Mouse (Mus musculus) hindbrain, postnatal 0 days (tissue): ENCODE data around the gene Fam181a. TPM values are rescaled to one million over a fixed set of nuclear protein-coding genes. Genes with fewer than 3 reads are reported as not detected.

Experiments used
- ATAC-seq: fragments of 200-750 bp; cut with Nextera tagmentation; 2 replicates; pipeline ENCODE4 v1.8.0; 2017; ENCODE audit warnings: mild to moderate bottlenecking, moderate TSS enrichment, moderate library complexity
- DNase-seq: peaks from one replicate; pipeline ENCODE4 v3.0.0-alpha.2; 2015; ENCODE audit warnings: low spot score
- H3K27ac ChIP-seq: fragments of 300-500 bp; sonication (generic); 2 replicates; pipeline ENCODE4 v1.5.1; 2014; ENCODE audit warnings: mild to moderate bottlenecking
- H3K27me3 ChIP-seq: fragments of 300-500 bp; sonication (generic); 2 replicates; pipeline ENCODE4 v1.6.1; 2014; ENCODE audit warnings: low read length, mixed read lengths; ENCODE audit not compliant: insufficient read depth
- H3K36me3 ChIP-seq: fragments of 300-500 bp; sonication (generic); 2 replicates; pipeline ENCODE4 v1.6.1; 2014; ENCODE audit warnings: low read length, mixed read lengths; ENCODE audit not compliant: insufficient read depth
- H3K4me1 ChIP-seq: fragments of 300-500 bp; sonication (generic); 2 replicates; pipeline ENCODE4 v1.6.1; 2014; ENCODE audit warnings: antibody characterized with exemption, low read length, mixed read lengths; ENCODE audit not compliant: insufficient read depth
- H3K4me2 ChIP-seq: fragments of 300-500 bp; sonication (generic); 2 replicates; pipeline ENCODE4 v1.6.1; 2014; ENCODE audit warnings: low read depth, mild to moderate bottlenecking, low read length, moderate library complexity, mixed read lengths
- H3K4me3 ChIP-seq: fragments of 300-500 bp; sonication (generic); 2 replicates; pipeline ENCODE4 v1.5.1; 2014; ENCODE audit warnings: low read length
- H3K9ac ChIP-seq: fragments of 300-500 bp; sonication (generic); replicated peaks from 2 replicates; pipeline ENCODE4 v1.6.1; 2014; ENCODE audit warnings: mild to moderate bottlenecking, low read length, moderate library complexity, mixed read lengths
- H3K9me3 ChIP-seq: fragments of 300-500 bp; sonication (generic); 2 replicates; pipeline ENCODE4 v1.6.1; 2016; ENCODE audit warnings: low read length, mixed read lengths
- CTCF ChIP-seq: IDR thresholded peaks from 2 replicates; pipeline ENCODE4 v1.5.1; 2016; ENCODE audit warnings: antibody characterized with exemption, control low read depth, low read depth
- WGBS: fragments of 180-500 bp; shearing (Covaris S2); extraction: QIAGEN DNeasy Blood & Tissue Kit; methylation state at CpG from one replicate; pipeline ENCODE4 v1.1.7; 2014; 5-methylcytosine and 5-hydroxymethylcytosine counted together
- polyA plus RNA-seq: library from polyadenylated mRNA; unstranded; fragments of >200 nt; fragmentation: Nextera tagmentation; extraction: Ambion mirVana; gene quantifications from 2 replicates; pipeline ENCODE4 v1.2.1, GENCODE M21; 2015
- total RNA-seq: library from RNA; depleted of rRNA; stranded (reverse); fragments of >200 nt; gene quantifications from 2 replicates; pipeline ENCODE4 v1.2.3, GENCODE M21; 2014

The Fam181a gene
- total and polyA plus RNA-seq, 2 experiments from 2014 or later, result 9.2 to 18.5 TPM

DNA sequence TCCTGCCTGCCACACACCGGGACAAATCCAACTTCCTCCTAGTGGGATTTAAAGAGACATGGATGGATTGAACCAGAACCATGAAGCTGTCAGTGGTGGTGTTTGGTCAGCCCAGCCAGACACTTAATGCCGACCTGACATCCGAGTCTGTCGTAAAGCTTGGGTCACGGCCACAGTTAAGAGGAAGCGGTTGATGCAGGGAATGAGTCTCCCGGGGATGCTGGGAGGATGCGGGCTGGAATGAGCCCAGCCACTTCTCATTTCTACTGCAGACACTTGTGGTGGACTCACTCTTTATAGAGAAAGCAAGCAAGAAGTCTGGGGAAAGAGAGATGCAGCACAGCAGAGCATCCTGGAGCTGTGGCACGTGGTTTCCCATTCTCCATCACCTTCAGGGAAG, 10.3 kb upstream of the Fam181a start:
- no peak overlapping the region for H3K9ac ChIP-seq
- H3K27ac ChIP-seq, result no peak overlapping the region
- H3K9me3 ChIP-seq, result no peaks in the 10 kb centered on the region
- H3K36me3 ChIP-seq, result no peaks in the 10 kb centered on the region
- no peaks in the 10 kb centered on the region for H3K4me1 ChIP-seq
- H3K27me3 ChIP-seq, result no peaks in the 10 kb centered on the region
- 62% methylated on average over 9 of the region's 9 CpGs for WGBS
- no peak overlapping the region for H3K4me2 ChIP-seq
- no peak for TF ChIP-seq CTCF
- DNase-seq, result no peak
- H3K4me3 ChIP-seq, result no peak overlapping the region
- no peak for ATAC-seq

- no peak overlapping the region for H3K9ac ChIP-seq
- H3K9me3 ChIP-seq, result no peaks in the 10 kb centered on the region
- no peak overlapping the region for H3K4me3 ChIP-seq
- peak; percentile 95 for TF ChIP-seq CTCF
- 50% methylated on average over 2 of the region's 2 CpGs for WGBS
- no peak overlapping the region for H3K27ac ChIP-seq
- no peaks in the 10 kb centered on the region for H3K36me3 ChIP-seq
- no peaks in the 10 kb centered on the region for H3K27me3 ChIP-seq
- H3K4me2 ChIP-seq, result no peak overlapping the region
- ATAC-seq, result no peak
- peak; percentile 82 for DNase-seq
- H3K4me1 ChIP-seq, result no peaks in the 10 kb centered on the region
Observed at GRCm38 (mm10) chr12:103301645-103302044, 9.1 kb upstream of the Fam181a start.

DNA sequence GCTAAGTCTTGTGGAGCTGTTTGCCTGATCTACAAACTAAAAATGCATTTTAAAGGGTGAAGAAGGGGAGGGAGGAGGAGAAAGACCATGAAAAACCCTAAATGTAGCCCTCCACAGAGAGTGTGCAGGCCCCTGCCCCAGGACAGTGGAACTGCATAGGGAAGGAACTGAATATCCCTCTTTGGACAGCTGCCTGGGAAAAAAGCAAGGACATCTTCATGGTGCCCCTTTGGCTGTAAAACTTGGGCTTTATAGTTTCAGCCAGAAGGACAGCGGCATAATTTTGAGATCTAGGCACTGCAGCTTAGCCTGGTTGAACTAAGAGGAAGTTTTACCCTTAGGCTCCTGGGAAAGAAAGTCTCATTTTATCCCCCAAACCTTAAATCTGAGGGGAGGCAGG, 7.8 kb upstream of the Fam181a start:
- WGBS, result 95% methylated on average over 1 of the region's 1 CpGs
- Histone ChIP-seq H3K4me2 (no peak overlapping the region), H3K27ac (no peak overlapping the region), H3K4me1 (no peaks in the 10 kb centered on the region), H3K36me3 (no peaks in the 10 kb centered on the region), H3K9me3 (no peaks in the 10 kb centered on the region), H3K4me3 (no peak overlapping the region), H3K9ac (no peak overlapping the region), H3K27me3 (no peaks in the 10 kb centered on the region)
- DNase-seq, result no peak
- TF ChIP-seq CTCF, result no peak
- no peak for ATAC-seq

- Histone ChIP-seq H3K36me3 (no peaks in the 10 kb centered on the region), H3K4me3 (no peak overlapping the region), H3K9ac (no peak overlapping the region), H3K27me3 (no peaks in the 10 kb centered on the region), H3K4me1 (no peaks in the 10 kb centered on the region), H3K27ac (no peak overlapping the region), H3K9me3 (no peaks in the 10 kb centered on the region), H3K4me2 (no peak overlapping the region)
- peak; percentile 61; the same call in 1 of the 2 replicates for ATAC-seq
- peak; percentile 69 for DNase-seq
- TF ChIP-seq CTCF, result peak; percentile 64
- 26% methylated on average over 2 of the region's 2 CpGs for WGBS
Observed at GRCm38 (mm10) chr12:103306224-103306623, 4.6 kb upstream of the Fam181a start.

DNA sequence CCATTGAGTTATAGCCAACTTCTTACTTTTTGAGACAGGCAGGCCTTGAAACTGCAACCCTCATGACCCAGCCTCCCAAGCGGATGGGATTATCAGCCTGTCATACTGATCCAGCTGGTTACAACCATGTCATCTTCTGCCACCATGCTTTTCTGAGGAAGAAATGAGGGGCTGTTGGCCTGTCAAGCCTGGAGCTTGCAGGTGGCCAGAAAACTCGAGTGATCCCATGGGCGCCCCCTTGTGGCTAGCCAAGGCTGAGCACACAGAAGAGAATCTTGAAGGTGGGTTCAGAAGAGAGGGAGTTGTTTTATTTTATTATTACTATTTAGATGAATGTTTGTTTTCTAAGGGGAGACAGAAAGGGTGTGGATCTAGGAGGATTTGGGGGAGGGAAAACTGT, 4.1 kb upstream of the Fam181a start:
- Histone ChIP-seq H3K4me2 (no peak overlapping the region), H3K4me3 (no peak overlapping the region), H3K9ac (no peak overlapping the region), H3K4me1 (no peaks in the 10 kb centered on the region), H3K27me3 (no peaks in the 10 kb centered on the region), H3K27ac (no peak overlapping the region), H3K36me3 (no peaks in the 10 kb centered on the region), H3K9me3 (no peaks in the 10 kb centered on the region)
- DNase-seq (peak; percentile 73), ATAC-seq (peak; percentile 9; the same call in 1 of the 2 replicates)
- TF ChIP-seq CTCF, result peak; percentile 77
- WGBS, result 21% methylated on average over 3 of the region's 3 CpGs

- no peaks in the 10 kb centered on the region for H3K9me3 ChIP-seq
- peaks cover 19% of the 10 kb centered on the region for H3K4me1 ChIP-seq
- H3K9ac ChIP-seq, result no peak overlapping the region
- no peak for TF ChIP-seq CTCF
- H3K4me3 ChIP-seq, result no peak overlapping the region
- WGBS, result 82% methylated on average over 8 of the region's 8 CpGs
- ATAC-seq, result no peak
- H3K4me2 ChIP-seq, result no peak overlapping the region
- no peak for DNase-seq
- H3K36me3 ChIP-seq, result no peaks in the 10 kb centered on the region
- no peak overlapping the region for H3K27ac ChIP-seq
- H3K27me3 ChIP-seq, result no peaks in the 10 kb centered on the region
Observed at GRCm38 (mm10) chr12:103311921-103312320, 1.1 kb downstream of the Fam181a start.

DNA sequence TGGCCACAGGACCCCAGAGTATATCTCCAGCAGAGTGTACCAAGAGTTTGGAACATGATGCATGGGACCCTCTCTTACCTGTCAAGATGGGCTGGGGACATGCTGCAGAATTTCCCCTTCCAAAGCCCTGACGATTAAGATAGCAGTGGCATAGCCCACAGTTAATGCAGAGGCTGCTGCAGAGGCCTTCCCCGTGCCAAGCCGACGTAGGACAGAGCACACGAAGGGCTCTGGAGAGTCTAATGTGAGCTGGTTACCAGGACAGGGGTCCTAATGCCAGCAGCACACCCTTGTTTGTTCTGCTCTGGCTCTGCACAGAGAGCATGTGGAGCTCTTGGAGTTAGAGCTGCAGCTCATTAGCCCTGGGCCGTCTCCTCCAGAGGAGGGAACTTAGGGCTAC, 2.5 kb downstream of the Fam181a start:
- ATAC-seq, result peak; percentile 8; the same call in 1 of the 2 replicates
- peak overlapping the region; percentile 61 for H3K4me2 ChIP-seq
- no peak overlapping the region for H3K4me3 ChIP-seq
- WGBS, result 31% methylated on average over 6 of the region's 6 CpGs
- H3K36me3 ChIP-seq, result no peaks in the 10 kb centered on the region
- 0 out of 2 replicates have a peak overlapping the region, but pooled peaks have one; percentile 13 for H3K9ac ChIP-seq
- peaks cover 19% of the 10 kb centered on the region for H3K4me1 ChIP-seq
- no peaks in the 10 kb centered on the region for H3K9me3 ChIP-seq
- no peak for TF ChIP-seq CTCF
- no peak for DNase-seq
- H3K27me3 ChIP-seq, result no peaks in the 10 kb centered on the region
- peak overlapping the region; percentile 83 for H3K27ac ChIP-seq
